ENCODE assay signal across 12 mouse cellular contexts in genomic region chr16:57582008-57582407, GRCm38 (mm10). TPM values are rescaled to one million over a fixed set of nuclear protein-coding genes. Genes with fewer than 3 reads are reported as not detected.
DNase-seq lines count a peak whose midpoint lies in the region; ATAC-seq and TF ChIP-seq lines count a peak whose summit lies in the region.
"Had no signal": no experiment of that assay in that cellular context is flagged by ENCODE, and none has a peak within 500 bp of the region (broad histone marks: within the 10 kb centered on the region; RNA-seq: fewer than 3 reads in every experiment).

No protein-coding gene starts in this region.

- H3K4me3 ChIP-seq in stomach, embryonic 15.5 days (replicated peaks): no peak overlapping the region
- no peak overlapping the region for H3K4me3 ChIP-seq in stomach, postnatal 0 days (ENCODE audit: low read depth, low read length)
- H3K4me3 ChIP-seq in midbrain, embryonic 15.5 days: no peak overlapping the region
- H3K4me3 ChIP-seq: forebrain, embryonic 15.5 days; midbrain, embryonic 10.5 days had no signal

- H3K4me1 ChIP-seq in stomach, embryonic 15.5 days: no peaks in the 10 kb centered on the region
- no peaks in the 10 kb centered on the region for H3K4me1 ChIP-seq in stomach, postnatal 0 days (replicated peaks; ENCODE audit: control insufficient read depth, insufficient read depth)
- H3K4me1 ChIP-seq in midbrain, embryonic 15.5 days: no peaks in the 10 kb centered on the region
- H3K4me1 ChIP-seq: forebrain, embryonic 15.5 days; midbrain, embryonic 10.5 days had no signal

- 0 out of 2 replicates have a peak overlapping the region, but pooled peaks have one; percentile 42 for H3K27ac ChIP-seq in stomach, embryonic 15.5 days
- H3K27ac ChIP-seq in stomach, postnatal 0 days (replicated peaks): no peak overlapping the region
- H3K27ac ChIP-seq in midbrain, embryonic 15.5 days: no peak overlapping the region
- H3K27ac ChIP-seq: forebrain, embryonic 15.5 days; midbrain, embryonic 10.5 days had no signal

- H3K9me3 ChIP-seq in stomach, embryonic 15.5 days: no peaks in the 10 kb centered on the region
- H3K9me3 ChIP-seq in stomach, postnatal 0 days (ENCODE audit: control insufficient read depth, low read length): no peaks in the 10 kb centered on the region
- no peaks in the 10 kb centered on the region for H3K9me3 ChIP-seq in midbrain, embryonic 15.5 days
- H3K9me3 ChIP-seq: forebrain, embryonic 15.5 days; G1E; midbrain, embryonic 10.5 days had no signal

- DNase-seq in adrenal gland, postnatal 10 days: peak; percentile 24
- no peak for DNase-seq in adrenal gland, adult 8-10 months
- DNase-seq in stomach, postnatal 0 days (ENCODE audit: low spot score): no peak
- peak; percentile 41 to 69 for DNase-seq in kidney, postnatal 36 days
- no peak for DNase-seq in left cerebral cortex, adult 9 months (ENCODE audit: low spot score in 2 of 2)

- H3K4me2 ChIP-seq in stomach, embryonic 15.5 days: no peak overlapping the region
- H3K4me2 ChIP-seq in stomach, postnatal 0 days (replicated peaks; ENCODE audit: low read depth): no peak overlapping the region
- H3K4me2 ChIP-seq in midbrain, embryonic 15.5 days: no peak overlapping the region
- H3K4me2 ChIP-seq: forebrain, embryonic 15.5 days; liver, embryonic 11.5 days had no signal

- H3K36me3 ChIP-seq in stomach, embryonic 15.5 days: no peaks in the 10 kb centered on the region
- H3K36me3 ChIP-seq in stomach, postnatal 0 days (ENCODE audit: control insufficient read depth, insufficient read depth, low read length): no peaks in the 10 kb centered on the region; the same call in 1 of the 2 replicates
- no peaks in the 10 kb centered on the region for H3K36me3 ChIP-seq in midbrain, embryonic 15.5 days (replicated peaks)
- H3K36me3 ChIP-seq: forebrain, embryonic 15.5 days; midbrain, embryonic 10.5 days had no signal

- WGBS in stomach, embryonic 15.5 days: 59% methylated on average over 2 of the region's 2 CpGs
- 52% methylated on average over 2 of the region's 2 CpGs for WGBS in stomach, postnatal 0 days
- 80% methylated on average over 2 of the region's 2 CpGs for WGBS in midbrain, embryonic 15.5 days

- no peak for ATAC-seq in stomach, embryonic 15.5 days (ENCODE audit: insufficient read depth, low FRiP score, low read depth)
- ATAC-seq in stomach, postnatal 0 days (ENCODE audit: low FRiP score, low TSS enrichment): no peak
- ATAC-seq in cerebellum, adult (ENCODE audit: insufficient number of reproducible peaks, low FRiP score, low TSS enrichment): no peak
- ATAC-seq in midbrain, embryonic 15.5 days (replicated peaks): no peak
- ATAC-seq: forebrain, embryonic 15.5 days had no signal

- no peak for TF ChIP-seq EP300 in stomach, postnatal 0 days (optimal IDR thresholded peaks at IDR 0.05)

- no peaks in the 10 kb centered on the region for H3K27me3 ChIP-seq in stomach, embryonic 15.5 days (replicated peaks)
- H3K27me3 ChIP-seq in stomach, postnatal 0 days (ENCODE audit: control insufficient read depth, insufficient read depth, low read length): no peaks in the 10 kb centered on the region
- no peaks in the 10 kb centered on the region for H3K27me3 ChIP-seq in midbrain, embryonic 15.5 days (replicated peaks)
- H3K27me3 ChIP-seq: forebrain, embryonic 15.5 days had no signal

- no peak for TF ChIP-seq CTCF in stomach, postnatal 0 days (IDR thresholded peaks at IDR 0.05; ENCODE audit: low read depth)

- no peak overlapping the region for H3K9ac ChIP-seq in stomach, embryonic 15.5 days
- no peak overlapping the region for H3K9ac ChIP-seq in stomach, postnatal 0 days (ENCODE audit: low read length)
- no peak overlapping the region for H3K9ac ChIP-seq in midbrain, embryonic 15.5 days
- H3K9ac ChIP-seq: forebrain, embryonic 15.5 days had no signal

RNA-seq across cellular contexts. Expression of gene Cmss1, which starts 24.7 kb away (rescaled TPM):
- total RNA-seq in adrenal gland, postnatal 10 days (2021): 10 to 100 TPM; 18.8 to 21.8 TPM
- total RNA-seq in adrenal gland, adult 8-10 months (2022): 10 to 100 TPM; 16.6 to 25.6 (median 17.6) TPM
- 45.0 and 45.8 TPM in 2 replicates for polyA plus RNA-seq in stomach, embryonic 15.5 days (2015; fragmentation: Nextera tagmentation; extraction: Ambion mirVana)
- polyA plus RNA-seq in stomach, postnatal 0 days (2015; fragmentation: Nextera tagmentation; extraction: Ambion mirVana): 24.5 and 26.5 TPM in 2 replicates
- 35.0 and 36.4 TPM in 2 replicates for polyA plus RNA-seq in midbrain, embryonic 15.5 days (2015; fragmentation: Nextera tagmentation; extraction: Ambion mirVana)

Comparison
In these comparisons a context has a peak if more than half of its experiments do, and no peak if none do; other contexts are left out.
1. DNase-seq: peak in adrenal gland, postnatal 10 days (single experiment) and kidney, postnatal 36 days (2 of 2); none in adrenal gland, adult 8-10 months (single experiment), stomach, postnatal 0 days (single experiment) and left cerebral cortex, adult 9 months (0 of 2).